Mouse (Mus musculus): ENCODE data around the gene Pdik1l. TPM values are rescaled to one million over a fixed set of nuclear protein-coding genes. Genes with fewer than 3 reads are reported as not detected.

The Pdik1l gene
- polyA plus RNA-seq, 1 experiment from 2014 or later = 17.6 TPM

DNA sequence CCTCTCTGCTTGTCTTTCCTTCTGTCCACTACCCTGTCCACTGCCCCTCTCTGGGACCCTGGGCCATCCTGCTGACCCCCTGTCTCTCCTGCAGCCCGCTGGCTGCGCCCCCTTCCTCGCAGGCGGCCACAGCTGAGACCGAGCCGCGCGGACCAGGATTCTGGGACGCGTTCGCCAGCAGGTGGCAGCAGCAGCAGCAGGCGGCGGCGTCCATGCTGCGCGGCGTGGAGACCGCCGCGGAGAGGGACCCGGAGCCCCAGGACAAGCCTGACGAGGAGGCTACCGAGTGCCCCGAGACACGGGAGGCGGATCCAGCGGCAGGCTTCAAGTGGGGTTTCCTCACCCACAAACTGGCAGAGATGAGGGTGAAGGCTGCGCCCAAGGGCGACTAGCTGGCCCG is 38.0 kb downstream of the Pdik1l start:
- WGBS = 2% methylated on average over 30 of the region's 30 CpGs
- peak; percentile 58; the same call in 1 of the 2 replicates for ATAC-seq (ENCODE audit: insufficient number of reproducible peaks, low FRiP score, low TSS enrichment, low read depth)
- H3K36me3 ChIP-seq = no peaks in the 10 kb centered on the region
- H3K4me3 ChIP-seq (replicated peaks) = peak overlapping the region; percentile 48
- no peaks in the 10 kb centered on the region for H3K9me3 ChIP-seq (replicated peaks)
- H3K9ac ChIP-seq = no peak overlapping the region
- H3K4me2 ChIP-seq (replicated peaks) = peak overlapping the region; percentile 90
- H3K27ac ChIP-seq (replicated peaks) = no peak overlapping the region
- H3K27me3 ChIP-seq = peaks cover 81% of the 10 kb centered on the region
- peaks cover 54% of the 10 kb centered on the region for H3K4me1 ChIP-seq

DNA sequence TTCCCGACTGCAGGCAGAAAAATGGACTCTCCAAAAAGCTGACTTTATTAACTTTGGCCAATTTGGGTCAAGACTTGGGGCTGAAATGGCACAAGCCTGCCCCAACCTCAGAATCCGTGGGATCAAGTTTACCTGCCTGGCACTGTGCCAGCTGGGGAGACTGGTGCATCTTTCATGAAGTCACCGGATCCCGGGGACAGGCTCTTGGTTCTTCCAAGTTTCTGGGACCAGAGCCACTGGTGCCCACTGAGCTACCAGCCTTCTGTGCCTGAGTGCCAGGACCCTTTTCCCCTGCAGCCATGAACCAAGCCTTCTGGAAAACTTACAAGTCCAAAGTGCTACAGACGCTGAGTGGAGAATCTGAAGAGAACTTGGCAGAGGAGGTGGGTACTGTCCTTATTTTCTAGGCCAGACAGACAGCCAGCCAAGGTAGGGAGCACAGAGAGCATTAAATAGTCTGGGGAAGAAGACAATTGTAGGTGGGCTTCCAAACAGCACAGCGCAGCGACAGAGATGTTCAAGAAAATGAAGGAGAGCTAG is 40.9 kb downstream of the Pdik1l start, which contains the start of gene Gm30191:
Gene Gm30191, plus strand, starts transcription at position 217 of the 540 bp plus-strand sequence.
- H3K27ac ChIP-seq (replicated peaks) = no peak within 1 kb of the TSS
- no peak within 1 kb of the TSS; the same call in 1 of the 2 replicates for H3K9ac ChIP-seq

DNA sequence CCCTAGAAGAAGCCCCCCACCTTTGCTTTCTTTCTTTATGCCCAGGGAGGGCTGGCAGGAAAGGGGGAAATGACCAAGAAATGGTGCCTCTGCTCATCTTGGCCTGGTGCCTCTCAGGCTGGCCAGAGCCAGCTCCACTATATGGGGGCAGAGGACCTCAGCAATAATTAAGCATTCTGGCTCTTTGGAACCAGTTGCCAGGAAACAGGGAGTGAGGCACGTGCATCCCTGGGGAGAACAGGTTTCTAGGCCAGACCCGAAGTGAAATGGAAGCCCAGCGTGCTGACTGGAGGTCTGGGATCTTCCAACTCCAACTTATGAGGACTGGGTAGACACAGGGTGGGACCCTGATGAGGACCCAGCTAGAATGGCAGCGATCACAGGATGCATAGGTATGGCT is 41.4 kb downstream of the Pdik1l start:
- peaks cover 36% of the 10 kb centered on the region for H3K4me1 ChIP-seq
- peak overlapping the region; percentile 88; the same call in 1 of the 2 replicates for H3K4me2 ChIP-seq (replicated peaks)
- no peaks in the 10 kb centered on the region for H3K9me3 ChIP-seq (replicated peaks)
- H3K27me3 ChIP-seq = peaks cover 47% of the 10 kb centered on the region
- H3K36me3 ChIP-seq = no peaks in the 10 kb centered on the region
- no peak overlapping the region for H3K27ac ChIP-seq (replicated peaks)
- 42% methylated on average over 4 of the region's 4 CpGs for WGBS
- H3K4me3 ChIP-seq (replicated peaks) = no peak overlapping the region
- H3K9ac ChIP-seq = no peak overlapping the region
- no peak for ATAC-seq (ENCODE audit: insufficient number of reproducible peaks, low FRiP score, low TSS enrichment, low read depth)

More for the DNA sequence above, 40.9 kb downstream of the Pdik1l start, which contains the start of gene Gm30191:
- WGBS = 64% methylated on average over 7 of the region's 7 CpGs
- Histone ChIP-seq H3K4me1 (peaks cover 41% of the 10 kb centered on the region), H3K27me3 (peaks cover 52% of the 10 kb centered on the region), H3K36me3 (no peaks in the 10 kb centered on the region), H3K9me3 (replicated peaks) (no peaks in the 10 kb centered on the region), H3K4me3 (replicated peaks) (peak within 1 kb of the TSS; percentile 82), H3K4me2 (replicated peaks) (peak within 1 kb of the TSS; percentile 88)
- ATAC-seq (ENCODE audit: insufficient number of reproducible peaks, low FRiP score, low TSS enrichment, low read depth) = no peak

- Histone ChIP-seq H3K9me3 (replicated peaks) (no peaks in the 10 kb centered on the region), H3K4me3 (replicated peaks) (peak within 1 kb of the TSS; percentile 82), H3K9ac (peak within 1 kb of the TSS; percentile 73), H3K27ac (replicated peaks) (no peak within 1 kb of the TSS), H3K36me3 (no peaks in the 10 kb centered on the region), H3K4me1 (peaks cover 26% of the 10 kb centered on the region), H3K27me3 (peaks cover 37% of the 10 kb centered on the region), H3K4me2 (replicated peaks) (peak within 1 kb of the TSS; percentile 88)
- ATAC-seq (ENCODE audit: insufficient number of reproducible peaks, low FRiP score, low TSS enrichment, low read depth) = peak; percentile 79; the same call in 1 of the 2 replicates
- WGBS = under 1% methylated on average over 60 of the region's 60 CpGs
Observed at GRCm38 (mm10) chr4:134245148-134245843, 42.4 kb downstream of the Pdik1l start, which contains the start of gene Zfp593. TSS of gene Zfp593 (minus strand) at chr4:134245592.

- no peaks in the 10 kb centered on the region for H3K9me3 ChIP-seq (replicated peaks)
- H3K4me2 ChIP-seq (replicated peaks) = peak within 1 kb of the TSS; percentile 88
- H3K9ac ChIP-seq = no peak within 1 kb of the TSS
- H3K4me3 ChIP-seq (replicated peaks) = peak within 1 kb of the TSS; percentile 82
- peaks cover 20% of the 10 kb centered on the region for H3K4me1 ChIP-seq
- no peak within 1 kb of the TSS for H3K27ac ChIP-seq (replicated peaks)
- WGBS = 80% methylated on average over 17 of the region's 17 CpGs
- peaks cover 21% of the 10 kb centered on the region for H3K27me3 ChIP-seq
- no peaks in the 10 kb centered on the region for H3K36me3 ChIP-seq
- no peak for ATAC-seq (ENCODE audit: insufficient number of reproducible peaks, low FRiP score, low TSS enrichment, low read depth)
Observed at GRCm38 (mm10) chr4:134243516-134244250, 44.0 kb downstream of the Pdik1l start, which contains the start of gene E130218I03Rik. TSS of gene E130218I03Rik (plus strand) at chr4:134243662.

- no peaks in the 10 kb centered on the region for H3K9me3 ChIP-seq (replicated peaks)
- no peaks in the 10 kb centered on the region for H3K36me3 ChIP-seq
- WGBS = 13% methylated on average over 10 of the region's 10 CpGs
- H3K27ac ChIP-seq (replicated peaks) = no peak overlapping the region
- H3K27me3 ChIP-seq = peaks cover 14% of the 10 kb centered on the region
- no peak overlapping the region for H3K9ac ChIP-seq
- H3K4me1 ChIP-seq = peaks cover 14% of the 10 kb centered on the region
- H3K4me2 ChIP-seq (replicated peaks) = peak overlapping the region; percentile 53
- peak overlapping the region; percentile 38 for H3K4me3 ChIP-seq (replicated peaks)
- no peak for ATAC-seq (ENCODE audit: insufficient number of reproducible peaks, low FRiP score, low TSS enrichment, low read depth)
Observed at GRCm38 (mm10) chr4:134238686-134239085, 49.0 kb downstream of the Pdik1l start.

DNA sequence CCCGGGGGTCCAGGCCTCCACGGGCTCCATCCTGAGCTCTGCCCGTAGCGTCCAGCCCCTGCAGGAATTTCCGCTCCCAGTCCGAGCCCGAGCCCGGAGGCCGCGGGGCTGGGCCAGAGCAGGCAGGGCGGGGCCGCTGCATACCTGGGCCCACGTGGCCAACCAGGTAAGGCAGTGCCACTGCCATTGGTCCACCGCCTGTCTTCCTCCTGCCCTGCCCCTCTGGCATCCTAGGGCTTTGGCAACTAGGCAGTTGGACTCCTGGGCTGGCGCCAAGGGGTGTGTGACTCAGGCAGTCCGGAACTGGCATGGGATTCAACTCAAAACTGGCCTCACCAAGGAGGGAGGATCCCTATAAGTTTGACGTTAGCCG is 49.4 kb downstream of the Pdik1l start, which contains the start of gene Cnksr1:
Gene Cnksr1, minus strand, starts transcription at position 121 of the 373 bp plus-strand sequence.
- H3K27ac ChIP-seq (replicated peaks) = peak within 1 kb of the TSS; percentile 29; the same call in 1 of the 2 replicates
- peak within 1 kb of the TSS; percentile 53 for H3K4me2 ChIP-seq (replicated peaks)
- 2% methylated on average over 18 of the region's 18 CpGs for WGBS
- peak; percentile 72 for ATAC-seq (ENCODE audit: insufficient number of reproducible peaks, low FRiP score, low TSS enrichment, low read depth)
- H3K4me3 ChIP-seq (replicated peaks) = peak within 1 kb of the TSS; percentile 38
- peaks cover 14% of the 10 kb centered on the region for H3K4me1 ChIP-seq
- H3K9me3 ChIP-seq (replicated peaks) = no peaks in the 10 kb centered on the region
- 0 out of 2 replicates have a peak within 1 kb of the TSS, but pooled peaks have one; percentile 13 for H3K9ac ChIP-seq
- peaks cover 14% of the 10 kb centered on the region for H3K27me3 ChIP-seq
- no peaks in the 10 kb centered on the region for H3K36me3 ChIP-seq

GRCm38 (mm10) chr4:134237582-134238278 is 50.0 kb downstream of the Pdik1l start:
- peak overlapping the region; percentile 38 for H3K4me3 ChIP-seq (replicated peaks)
- H3K9ac ChIP-seq = 0 out of 2 replicates have a peak overlapping the region, but pooled peaks have one; percentile 13

DNA sequence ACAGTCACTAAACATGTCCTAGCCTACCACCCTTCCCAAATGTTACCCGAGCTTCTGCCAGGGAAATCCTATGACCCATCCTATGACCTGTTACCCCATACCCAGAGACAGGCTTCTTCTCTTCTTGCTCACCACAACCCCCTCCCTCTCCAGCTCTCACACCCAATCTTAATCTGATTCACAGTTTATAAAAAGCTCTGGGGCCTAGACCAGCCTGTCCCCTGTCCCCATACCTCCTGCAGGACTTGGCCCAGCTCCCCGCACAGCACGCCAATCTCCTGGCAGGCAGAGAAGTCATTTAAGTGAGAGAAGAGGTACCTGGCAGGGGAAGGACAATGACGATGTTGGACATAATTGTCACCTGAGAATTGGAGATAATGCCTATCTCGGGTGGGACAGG is 52.8 kb downstream of the Pdik1l start:
- Histone ChIP-seq H3K36me3 (no peaks in the 10 kb centered on the region), H3K9me3 (replicated peaks) (no peaks in the 10 kb centered on the region), H3K4me1 (peaks cover 14% of the 10 kb centered on the region), H3K27ac (replicated peaks) (no peak overlapping the region), H3K4me3 (replicated peaks) (no peak overlapping the region), H3K27me3 (peaks cover 14% of the 10 kb centered on the region), H3K4me2 (replicated peaks) (no peak overlapping the region), H3K9ac (no peak overlapping the region)
- ATAC-seq (ENCODE audit: insufficient number of reproducible peaks, low FRiP score, low TSS enrichment, low read depth) = no peak
- WGBS = 74% methylated on average over 5 of the region's 5 CpGs

More at GRCm38 (mm10) chr4:134237582-134238278, 50.0 kb downstream of the Pdik1l start:
- H3K27me3 ChIP-seq = peaks cover 14% of the 10 kb centered on the region
- H3K4me2 ChIP-seq (replicated peaks) = peak overlapping the region; percentile 53
- no peaks in the 10 kb centered on the region for H3K9me3 ChIP-seq (replicated peaks)
- 14% methylated on average over 19 of the region's 19 CpGs for WGBS
- peaks cover 14% of the 10 kb centered on the region for H3K4me1 ChIP-seq
- ATAC-seq (ENCODE audit: insufficient number of reproducible peaks, low FRiP score, low TSS enrichment, low read depth) = no peak
- H3K36me3 ChIP-seq = no peaks in the 10 kb centered on the region
- H3K27ac ChIP-seq (replicated peaks) = peak overlapping the region; percentile 29; the same call in 1 of the 2 replicates

DNA sequence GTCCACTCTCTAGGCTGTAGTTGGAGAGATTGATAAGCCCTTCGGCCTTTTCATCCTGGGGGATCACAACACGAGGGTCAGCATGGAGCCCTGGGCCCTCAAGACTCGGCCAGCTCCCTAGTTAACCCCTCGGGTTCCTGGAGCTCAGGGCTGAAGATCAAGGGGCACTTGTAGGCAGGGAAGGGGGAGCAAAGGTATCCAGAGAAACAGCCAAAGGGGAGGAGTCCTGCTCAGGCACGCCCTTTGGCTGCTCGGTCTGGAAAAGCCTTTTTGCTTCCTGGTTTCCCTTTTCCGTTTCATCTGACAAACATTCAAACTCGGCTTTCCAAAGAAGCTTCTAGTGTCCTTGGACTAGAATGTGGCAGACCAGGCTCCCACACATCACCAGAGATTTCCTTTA is 57.3 kb downstream of the Pdik1l start:
- ATAC-seq (ENCODE audit: insufficient number of reproducible peaks, low FRiP score, low TSS enrichment, low read depth) = no peak
- 32% methylated on average over 8 of the region's 8 CpGs for WGBS

More for the DNA sequence above, 57.3 kb downstream of the Pdik1l start:
- Histone ChIP-seq H3K9me3 (replicated peaks) (no peaks in the 10 kb centered on the region), H3K4me1 (no peaks in the 10 kb centered on the region), H3K27me3 (no peaks in the 10 kb centered on the region), H3K36me3 (no peaks in the 10 kb centered on the region), H3K4me3 (replicated peaks) (no peak overlapping the region), H3K9ac (no peak overlapping the region), H3K4me2 (replicated peaks) (no peak overlapping the region), H3K27ac (replicated peaks) (no peak overlapping the region)

Data from embryonic facial prominence, embryonic 15.5 days (tissue).